Mouse (Mus musculus) olfactory bulb, adult 2 months (tissue): ENCODE measurements at regions not wholly inside any gene's neighbourhood (a gene's known extent, or its start where the extent isn't known, plus 50 kb on each side); places are given as distances from the start of the nearest gene placed in this dataset.

ENCODE experiments used
- CTCF ChIP-seq: fragments of 200-500 bp; IDR thresholded peaks from 2 replicates; pipeline ENCODE4 v1.5.1; 2012; ENCODE audit warnings: low read depth, mild to moderate bottlenecking, low read length, moderate library complexity; ENCODE audit not compliant: insufficient read depth
- POLR2A ChIP-seq: fragments of 200-500 bp; IDR thresholded peaks from 2 replicates; pipeline ENCODE4 v1.6.1; 2012; ENCODE audit warnings: mild to moderate bottlenecking, low read depth, low read length, moderate library complexity; ENCODE audit not compliant: insufficient read depth

- TF ChIP-seq POLR2A (no peak), CTCF (no peak)
Measured at GRCm38 (mm10) chr17:47267076-47267475, 101.6 kb upstream of the Mrps10 start.
